Mouse (Mus musculus): ENCODE measurements around the gene E330017A01Rik. TPM values are rescaled to one million over a fixed set of nuclear protein-coding genes. Genes with fewer than 3 reads are reported as not detected.
A peak's percentile ranks its signal among the peaks of the same experiment; 100 is the strongest.
"Not testable (repeated sequence)": the region's sequence is repeated elsewhere in the genome, so short reads cannot be mapped to it uniquely, and the experiment has no call there.

E330017A01Rik gene
- polyA plus RNA-seq, 1 experiment from 2014 or later, result not detected

DNA sequence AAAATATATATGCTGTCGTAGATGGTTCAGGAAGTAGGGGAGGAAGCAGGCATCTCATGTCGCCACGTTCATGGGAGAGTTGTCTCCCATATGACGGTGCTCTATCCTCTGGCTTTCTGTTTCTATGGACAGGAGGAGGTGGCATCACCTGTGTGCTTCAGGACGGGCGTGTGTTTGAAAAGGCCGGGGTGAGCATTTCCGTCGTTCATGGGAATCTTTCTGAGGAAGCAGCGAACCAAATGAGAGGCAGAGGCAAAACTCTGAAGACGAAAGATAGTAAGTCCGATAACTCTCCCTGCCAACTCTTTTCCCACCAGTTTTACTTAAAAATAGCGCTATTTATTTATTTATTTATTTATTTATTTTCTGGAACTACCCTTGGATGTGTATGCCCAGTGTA, 33.9 kb upstream of the E330017A01Rik start:
- ATAC-seq (replicated peaks; ENCODE audit: low FRiP score), result no peak
- H3K27me3 ChIP-seq, result no peaks in the 10 kb centered on the region
- H3K27ac ChIP-seq, result no peak overlapping the region
- no peaks in the 10 kb centered on the region for H3K9me3 ChIP-seq (replicated peaks)
- H3K4me3 ChIP-seq (replicated peaks), result 0 out of 2 replicates have a peak overlapping the region, but pooled peaks have one; percentile 1
- peaks cover 38% of the 10 kb centered on the region for H3K36me3 ChIP-seq
- H3K4me2 ChIP-seq, result 0 out of 2 replicates have a peak overlapping the region, but pooled peaks have one; percentile 12
- no peak overlapping the region for H3K9ac ChIP-seq
- peaks cover 15% of the 10 kb centered on the region; the same call in 1 of the 2 replicates for H3K4me1 ChIP-seq
- WGBS, result 93% methylated on average over 13 of the region's 13 CpGs

DNA sequence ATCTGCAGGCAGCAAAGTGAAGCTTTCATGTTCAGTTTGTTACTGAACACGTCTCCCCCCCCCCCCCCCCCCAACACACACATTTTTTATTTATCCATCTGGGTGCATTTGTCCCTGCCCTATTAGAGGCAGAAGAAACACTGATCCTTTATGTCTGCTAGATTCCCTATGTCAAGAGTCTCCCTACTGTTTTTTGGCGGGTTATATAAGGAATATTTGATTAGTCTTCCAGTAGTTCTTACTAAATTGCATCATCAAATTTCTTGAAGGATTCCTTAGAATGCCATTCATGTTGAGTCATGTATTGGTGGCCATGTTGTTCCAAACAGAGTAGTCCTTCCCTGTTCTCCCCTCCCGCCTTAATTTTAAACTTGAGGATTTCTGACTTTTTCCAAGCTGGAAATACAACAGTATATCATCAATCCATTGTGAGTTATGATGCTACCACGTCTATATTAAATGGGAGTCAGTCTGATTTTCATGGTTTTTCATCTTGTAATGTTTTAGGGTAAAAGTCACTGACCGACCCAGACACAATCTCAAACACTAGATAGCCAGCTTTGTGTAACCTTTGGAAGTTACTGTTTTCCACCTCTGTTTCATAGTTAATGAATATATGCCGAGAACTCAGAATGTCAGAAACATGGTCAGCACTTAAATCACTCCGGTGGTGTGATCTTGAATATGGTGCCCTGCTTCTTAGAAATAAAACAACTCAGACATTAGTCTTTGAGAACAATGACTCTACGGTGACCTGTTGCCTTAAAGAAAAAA, 32.9 kb upstream of the E330017A01Rik start:
- Histone ChIP-seq H3K27me3 (no peaks in the 10 kb centered on the region), H3K27ac (no peak overlapping the region), H3K4me2 (peak overlapping the region; percentile 84), H3K9me3 (replicated peaks) (no peaks in the 10 kb centered on the region), H3K36me3 (peaks cover 30% of the 10 kb centered on the region), H3K4me3 (replicated peaks) (peak overlapping the region; percentile 96), H3K9ac (peak overlapping the region; percentile 87; the same call in 1 of the 2 replicates), H3K4me1 (peaks cover 15% of the 10 kb centered on the region; the same call in 1 of the 2 replicates)
- 69% methylated on average over 8 of the region's 8 CpGs for WGBS
- ATAC-seq (replicated peaks; ENCODE audit: low FRiP score), result no peak

DNA sequence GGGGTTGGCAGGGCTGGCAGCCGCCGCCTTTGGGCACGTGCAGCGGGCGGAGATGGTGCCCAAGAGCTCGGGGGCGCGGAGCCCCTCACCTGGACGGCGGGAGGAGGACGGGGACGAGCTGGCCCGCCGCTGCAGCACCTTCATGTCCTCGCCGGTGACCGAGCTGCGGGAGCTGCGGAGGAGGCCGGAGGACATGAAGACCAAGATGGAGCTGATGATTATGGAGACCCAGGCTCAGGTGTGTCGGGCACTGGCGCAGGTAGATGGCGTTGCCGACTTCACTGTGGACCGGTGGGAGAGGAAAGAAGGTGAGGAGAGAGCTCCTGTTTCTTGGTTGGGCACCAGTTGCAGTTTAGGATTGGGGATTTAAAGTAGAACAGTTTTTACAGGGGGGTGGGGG, 32.1 kb upstream of the E330017A01Rik start:
- peak; percentile 41 for ATAC-seq (replicated peaks; ENCODE audit: low FRiP score)
- peaks cover 15% of the 10 kb centered on the region; the same call in 1 of the 2 replicates for H3K4me1 ChIP-seq
- peak overlapping the region; percentile 84 for H3K4me2 ChIP-seq
- H3K27ac ChIP-seq, result peak overlapping the region; percentile 94
- H3K36me3 ChIP-seq, result peaks cover 25% of the 10 kb centered on the region
- WGBS, result under 1% methylated on average over 25 of the region's 25 CpGs
- H3K27me3 ChIP-seq, result no peaks in the 10 kb centered on the region
- H3K9me3 ChIP-seq (replicated peaks), result no peaks in the 10 kb centered on the region
- H3K4me3 ChIP-seq (replicated peaks), result peak overlapping the region; percentile 96
- peak overlapping the region; percentile 87 for H3K9ac ChIP-seq

DNA sequence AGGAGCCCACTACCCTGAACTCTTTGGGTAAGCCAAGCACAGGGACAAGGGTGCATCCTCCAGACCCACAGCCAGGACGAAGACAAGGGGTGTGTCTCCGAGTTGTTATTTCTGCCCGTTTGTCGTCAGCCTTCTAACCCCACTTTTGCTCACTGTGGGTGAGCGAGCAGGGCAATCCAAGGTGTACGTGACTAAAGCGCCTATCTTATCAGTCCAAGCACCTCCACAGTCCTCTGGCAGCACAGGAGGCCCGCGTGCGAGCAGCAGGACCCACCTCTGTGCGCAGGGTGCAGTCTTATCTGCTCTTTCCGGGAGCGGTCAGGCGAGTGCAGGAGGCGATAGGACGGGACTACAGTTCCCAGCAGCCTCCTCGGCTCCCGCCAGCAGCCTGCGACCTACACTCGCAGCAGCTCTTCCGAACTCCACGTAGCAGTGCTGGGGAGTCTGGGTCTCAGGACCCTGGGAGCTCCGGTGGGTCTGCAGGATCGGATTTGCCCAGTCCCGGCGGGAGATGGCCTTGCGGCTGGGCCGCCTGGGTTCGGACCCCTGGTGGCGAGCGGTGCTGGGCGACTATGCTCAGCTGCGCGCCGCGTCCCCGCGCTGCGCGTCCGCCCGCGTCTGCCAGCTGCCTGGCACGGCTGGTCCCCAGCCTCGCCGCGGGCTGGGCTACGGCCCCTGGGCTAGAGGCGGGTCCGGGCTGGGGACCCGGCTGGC, 31.5 kb upstream of the E330017A01Rik start, which contains the start of gene Cpox:
TSS of gene Cpox (plus strand) at position 376 of the 714 bp plus-strand sequence.
- Histone ChIP-seq H3K9me3 (replicated peaks) (no peaks in the 10 kb centered on the region), H3K27me3 (no peaks in the 10 kb centered on the region), H3K27ac (peak within 1 kb of the TSS; percentile 94), H3K4me3 (replicated peaks) (peak within 1 kb of the TSS; percentile 96), H3K4me1 (peaks cover 15% of the 10 kb centered on the region; the same call in 1 of the 2 replicates), H3K9ac (peak within 1 kb of the TSS; percentile 87), H3K4me2 (peak within 1 kb of the TSS; percentile 84), H3K36me3 (peaks cover 22% of the 10 kb centered on the region)
- ATAC-seq (replicated peaks; ENCODE audit: low FRiP score), result peak; percentile 98
- WGBS, result under 1% methylated on average over 50 of the region's 51 CpGs

DNA sequence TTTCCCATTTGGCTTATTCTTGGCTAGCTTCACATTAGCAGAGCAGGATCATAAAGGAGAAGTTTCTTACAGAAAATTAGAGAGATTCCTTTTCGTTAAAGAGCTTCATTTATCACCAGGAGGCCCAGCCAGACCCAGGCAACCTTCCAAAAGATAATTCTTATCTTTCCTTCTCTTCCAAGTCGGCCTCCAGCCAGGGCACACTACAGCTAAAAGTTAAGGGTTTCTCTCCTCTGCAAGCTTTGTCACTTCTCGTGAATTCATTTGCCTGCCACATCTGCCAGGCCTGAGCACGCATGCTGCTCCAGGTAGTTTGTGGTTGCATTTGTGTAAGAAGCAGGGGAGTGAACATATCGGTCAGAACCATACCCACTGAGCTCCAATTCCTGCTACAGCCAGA, 30.7 kb upstream of the E330017A01Rik start:
- Histone ChIP-seq H3K27ac (peak overlapping the region; percentile 94; the same call in 1 of the 2 replicates), H3K9ac (no peak overlapping the region), H3K4me1 (peaks cover 15% of the 10 kb centered on the region; the same call in 1 of the 2 replicates), H3K27me3 (no peaks in the 10 kb centered on the region), H3K4me2 (peak overlapping the region; percentile 84), H3K4me3 (replicated peaks) (peak overlapping the region; percentile 96), H3K36me3 (peaks cover 14% of the 10 kb centered on the region), H3K9me3 (replicated peaks) (no peaks in the 10 kb centered on the region)
- no peak for ATAC-seq (replicated peaks; ENCODE audit: low FRiP score)
- 54% methylated on average over 5 of the region's 5 CpGs for WGBS

DNA sequence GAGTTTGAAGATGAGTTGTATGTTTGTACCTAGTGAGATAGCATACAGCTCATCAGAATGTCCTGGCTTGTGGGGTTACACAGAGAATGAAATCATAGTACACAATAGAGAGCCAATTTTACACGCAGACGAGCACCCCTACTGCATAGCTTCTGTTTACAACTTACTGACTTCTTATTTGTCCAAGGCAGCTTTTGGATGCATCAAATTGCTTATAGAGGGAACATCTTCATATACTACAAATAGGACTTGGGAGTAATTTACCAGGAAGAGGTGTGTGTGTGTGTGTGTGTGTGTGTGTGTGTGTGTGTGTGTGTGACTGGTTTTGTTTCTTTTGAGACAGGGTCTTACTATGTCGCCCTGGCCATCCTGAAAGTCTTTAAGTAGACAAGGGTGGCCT, 30.0 kb upstream of the E330017A01Rik start:
- Histone ChIP-seq H3K4me2 (no peak overlapping the region), H3K27ac (no peak overlapping the region), H3K4me3 (replicated peaks) (no peak overlapping the region), H3K27me3 (no peaks in the 10 kb centered on the region), H3K4me1 (peaks cover 15% of the 10 kb centered on the region; the same call in 1 of the 2 replicates), H3K36me3 (peaks cover 7% of the 10 kb centered on the region), H3K9ac (no peak overlapping the region), H3K9me3 (replicated peaks) (no peaks in the 10 kb centered on the region)
- ATAC-seq (replicated peaks; ENCODE audit: low FRiP score), result no peak
- WGBS, result 89% methylated on average over 3 of the region's 3 CpGs

DNA sequence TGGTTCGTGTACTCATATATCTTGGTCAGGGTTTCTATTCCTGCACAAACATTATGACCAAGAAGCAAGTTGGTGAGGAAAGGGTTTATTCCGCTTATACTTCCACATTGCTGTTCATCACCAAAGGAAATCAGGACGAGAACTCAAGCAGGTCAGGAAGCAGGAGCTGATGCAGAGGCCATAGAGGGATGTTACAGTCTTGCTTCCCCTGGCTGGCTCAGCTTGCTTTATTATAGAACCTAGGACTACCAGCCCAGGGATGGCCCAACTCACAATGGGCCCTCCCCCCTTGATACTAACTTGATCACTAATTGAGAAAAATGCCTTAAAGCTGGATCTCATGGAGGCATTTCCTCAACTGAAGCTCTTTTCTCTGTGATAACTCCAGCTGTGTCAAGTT, 28.1 kb upstream of the E330017A01Rik start:
- not testable (repeated sequence) for H3K4me1 ChIP-seq; ATAC-seq (replicated peaks; ENCODE audit: low FRiP score); H3K4me3 ChIP-seq (replicated peaks); H3K9ac ChIP-seq; H3K9me3 ChIP-seq (replicated peaks); H3K4me2 ChIP-seq; H3K36me3 ChIP-seq; H3K27ac ChIP-seq; H3K27me3 ChIP-seq
- WGBS, result 78% methylated on average over 3 of the region's 3 CpGs

DNA sequence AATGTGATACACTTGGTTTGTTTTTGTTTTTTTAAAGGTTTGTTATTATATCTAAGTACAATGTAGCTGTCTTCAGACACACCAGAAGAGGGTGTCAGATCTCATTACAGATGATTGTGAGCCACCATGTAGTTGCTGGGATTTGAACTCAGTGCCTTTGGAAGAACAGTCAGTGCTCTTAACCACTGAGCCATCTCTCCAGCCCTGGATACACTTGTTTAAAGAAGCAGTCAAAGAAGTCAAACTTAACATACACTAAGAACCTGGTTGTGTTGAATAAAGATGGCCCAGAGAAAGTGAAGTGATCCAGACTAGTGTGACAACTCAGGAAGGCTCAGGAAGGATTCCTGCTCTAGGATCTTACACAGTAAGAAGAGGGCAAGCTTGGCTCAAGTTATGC, 26.6 kb upstream of the E330017A01Rik start:
- H3K4me1 ChIP-seq; H3K36me3 ChIP-seq; H3K27ac ChIP-seq; H3K27me3 ChIP-seq; H3K4me2 ChIP-seq; H3K9ac ChIP-seq; H3K4me3 ChIP-seq (replicated peaks); ATAC-seq (replicated peaks; ENCODE audit: low FRiP score); H3K9me3 ChIP-seq (replicated peaks): not testable (repeated sequence)

DNA sequence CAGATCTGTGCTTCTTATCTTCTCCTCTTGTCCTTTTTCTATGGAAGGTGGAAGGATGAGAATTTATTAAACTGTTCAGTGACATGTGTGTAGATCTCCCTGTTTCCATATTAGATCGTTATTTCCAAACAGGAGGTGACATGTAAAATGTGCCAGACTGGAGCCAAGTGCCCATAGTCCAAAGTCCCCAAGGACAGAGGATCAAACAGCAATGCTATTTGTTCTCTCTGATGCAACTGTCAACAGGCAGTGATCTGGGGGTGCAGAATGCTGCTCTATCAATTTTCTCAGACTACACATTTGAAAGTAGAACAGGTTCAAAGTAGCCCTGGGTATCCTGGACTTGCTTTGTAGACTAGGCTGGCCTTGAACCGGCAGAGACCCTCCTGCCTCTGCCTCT, 25.3 kb upstream of the E330017A01Rik start:
- no peaks in the 10 kb centered on the region for H3K27me3 ChIP-seq
- no peak overlapping the region for H3K9ac ChIP-seq
- H3K4me3 ChIP-seq (replicated peaks), result no peak overlapping the region
- no peaks in the 10 kb centered on the region for H3K9me3 ChIP-seq (replicated peaks)
- no peak overlapping the region for H3K4me2 ChIP-seq
- WGBS, result 94% methylated on average over 2 of the region's 2 CpGs
- no peaks in the 10 kb centered on the region for H3K4me1 ChIP-seq
- H3K27ac ChIP-seq, result no peak overlapping the region
- no peaks in the 10 kb centered on the region for H3K36me3 ChIP-seq
- ATAC-seq (replicated peaks; ENCODE audit: low FRiP score), result no peak

DNA sequence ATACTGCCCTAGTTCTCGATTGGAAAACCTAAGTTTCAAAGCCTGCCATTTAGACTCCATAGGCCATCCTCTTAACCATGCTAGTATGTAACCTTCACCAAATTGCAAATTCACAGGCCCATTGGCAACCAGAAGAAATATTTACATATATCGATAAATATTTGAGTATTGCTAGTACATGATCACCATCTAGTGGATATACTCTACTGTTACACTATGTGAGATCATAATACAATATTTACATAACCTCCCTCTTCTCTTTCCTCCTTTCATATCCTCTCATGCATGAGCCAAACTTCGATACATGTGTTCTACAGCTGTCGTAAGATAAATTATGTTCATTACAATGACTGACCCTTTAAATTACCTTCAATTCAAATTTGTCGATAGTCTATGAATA, 24.5 kb upstream of the E330017A01Rik start:
- Histone ChIP-seq H3K9me3 (replicated peaks) (no peaks in the 10 kb centered on the region), H3K9ac (no peak overlapping the region), H3K27me3 (no peaks in the 10 kb centered on the region), H3K27ac (no peak overlapping the region), H3K4me1 (no peaks in the 10 kb centered on the region), H3K36me3 (no peaks in the 10 kb centered on the region), H3K4me3 (replicated peaks) (no peak overlapping the region), H3K4me2 (no peak overlapping the region)
- 0 out of 2 replicates have a peak, but pooled peaks have one; percentile 29 for ATAC-seq (replicated peaks; ENCODE audit: low FRiP score)
- WGBS, result 62% methylated on average over 5 of the region's 5 CpGs

DNA sequence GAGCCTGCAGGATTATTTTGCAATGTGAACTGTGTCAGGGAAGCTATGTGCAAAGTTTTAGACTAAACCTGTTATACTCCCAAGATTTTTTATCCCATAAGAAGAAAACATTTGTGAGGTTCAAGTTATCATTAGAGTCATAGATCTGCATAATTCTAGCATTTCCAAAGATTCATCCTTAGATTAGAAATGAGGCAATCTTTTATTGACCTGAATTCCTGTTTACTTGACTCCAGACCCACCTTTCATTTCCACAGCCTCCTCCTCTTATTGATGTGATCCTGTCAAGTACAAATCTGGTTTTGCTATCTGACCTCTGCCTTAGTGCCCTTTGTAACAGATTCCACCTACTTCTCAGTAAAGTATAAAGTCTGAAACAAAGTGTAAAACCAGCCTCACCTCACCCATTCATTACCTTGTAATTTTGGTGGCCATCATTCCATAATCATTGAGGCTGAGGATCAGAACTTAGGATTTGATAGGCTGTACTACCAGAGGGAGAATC, 23.8 kb upstream of the E330017A01Rik start:
- Histone ChIP-seq H3K9me3 (replicated peaks) (no peaks in the 10 kb centered on the region), H3K27me3 (no peaks in the 10 kb centered on the region), H3K36me3 (no peaks in the 10 kb centered on the region), H3K4me2 (no peak overlapping the region), H3K9ac (no peak overlapping the region), H3K27ac (no peak overlapping the region), H3K4me3 (replicated peaks) (no peak overlapping the region), H3K4me1 (no peaks in the 10 kb centered on the region)
- no peak for ATAC-seq (replicated peaks; ENCODE audit: low FRiP score)

DNA sequence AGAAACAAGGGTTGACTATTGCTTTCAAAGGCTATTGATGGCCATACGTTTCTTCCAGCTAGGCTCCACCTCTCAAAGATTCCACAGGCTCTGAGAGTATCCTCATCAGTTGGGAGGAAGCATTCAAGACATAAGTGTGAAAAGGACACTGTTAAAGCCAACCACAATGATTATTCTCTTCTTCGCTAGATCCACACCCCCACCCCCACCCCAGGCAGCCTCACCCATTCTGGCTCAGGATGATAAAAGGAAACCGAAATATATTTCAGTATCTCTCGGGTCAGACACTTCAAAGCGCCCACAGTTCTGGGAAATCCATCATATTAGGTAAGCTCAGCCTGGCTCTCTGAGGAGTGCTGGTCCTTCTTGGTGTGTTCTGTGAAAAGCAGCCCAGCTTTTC, 23.3 kb upstream of the E330017A01Rik start:
- Histone ChIP-seq H3K36me3 (no peaks in the 10 kb centered on the region), H3K4me2 (no peak overlapping the region), H3K9ac (no peak overlapping the region), H3K9me3 (replicated peaks) (no peaks in the 10 kb centered on the region), H3K4me3 (replicated peaks) (no peak overlapping the region), H3K27me3 (no peaks in the 10 kb centered on the region), H3K4me1 (no peaks in the 10 kb centered on the region), H3K27ac (no peak overlapping the region)
- 87% methylated on average over 5 of the region's 5 CpGs for WGBS
- ATAC-seq (replicated peaks; ENCODE audit: low FRiP score), result peak; percentile 62

Measured in kidney, embryonic 15.5 days (tissue).